Mouse (Mus musculus): Measurements from ENCODE around the gene Rps27. TPM values are rescaled to one million over a fixed set of nuclear protein-coding genes. Genes with fewer than 3 reads are reported as not detected.
"Not testable (repeated sequence)": the region's sequence is repeated elsewhere in the genome, so short reads cannot be mapped to it uniquely, and the experiment has no call there.

Gene Rps27
- polyA plus RNA-seq (2012; rRNA removed) = 2,294 and 2,765 TPM in 2 replicates

GRCm38 (mm10) chr3:90213377-90213866 lies at the start of gene Rps27, which contains the start of gene Rab13:
Rps27 (minus strand) TSS chr3:90213651.
Rab13 (plus strand) TSS chr3:90213695.
- WGBS = under 1% methylated on average over 42 of the region's 42 CpGs
- DNase-seq (ENCODE audit: low read depth, low spot score) = peak; percentile 74

GRCm38 (mm10) chr3:90258521-90258920 lies 45.1 kb upstream of the Rps27 start:
- DNase-seq (ENCODE audit: low read depth, low spot score) = no peak
- WGBS = 37% methylated on average over 4 of the region's 4 CpGs

GRCm38 (mm10) chr3:90256731-90257530 lies 43.5 kb upstream of the Rps27 start:
- no peak for DNase-seq (ENCODE audit: low read depth, low spot score)
- 89% methylated on average over 19 of the region's 19 CpGs for WGBS

GRCm38 (mm10) chr3:90255784-90256353 lies 42.4 kb upstream of the Rps27 start:
- DNase-seq (ENCODE audit: low read depth, low spot score) = no peak
- 89% methylated on average over 14 of the region's 14 CpGs for WGBS

GRCm38 (mm10) chr3:90255194-90255565 lies 41.7 kb upstream of the Rps27 start:
- no peak for DNase-seq (ENCODE audit: low read depth, low spot score)
- 2% methylated on average over 2 of the region's 2 CpGs for WGBS

- DNase-seq (ENCODE audit: low read depth, low spot score) = no peak
- under 1% methylated on average over 40 of the region's 41 CpGs for WGBS
These were observed 41.2 kb upstream of the Rps27 start for GRCm38 (mm10) chr3:90254419-90255193.

- WGBS = under 1% methylated on average over 40 of the region's 40 CpGs
- DNase-seq (ENCODE audit: low read depth, low spot score) = peak; percentile 94
These were observed 40.4 kb upstream of the Rps27 start, which contains the start of gene Crtc2 for GRCm38 (mm10) chr3:90253653-90254418. Crtc2 (plus strand) TSS chr3:90254163.

GRCm38 (mm10) chr3:90253174-90253573 lies 39.7 kb upstream of the Rps27 start:
- WGBS = 70% methylated on average over 1 of the region's 1 CpGs
- DNase-seq (ENCODE audit: low read depth, low spot score) = not testable (repeated sequence)

GRCm38 (mm10) chr3:90252659-90253058 lies 39.2 kb upstream of the Rps27 start:
- WGBS = 77% methylated on average over 2 of the region's 2 CpGs
- not testable (repeated sequence) for DNase-seq (ENCODE audit: low read depth, low spot score)

- WGBS = 92% methylated on average over 9 of the region's 12 CpGs
- not testable (repeated sequence) for DNase-seq (ENCODE audit: low read depth, low spot score)
These were observed 38.3 kb upstream of the Rps27 start for GRCm38 (mm10) chr3:90251731-90252226.

GRCm38 (mm10) chr3:90250791-90251190 lies 37.3 kb upstream of the Rps27 start:
- 78% methylated on average over 6 of the region's 6 CpGs for WGBS
- no peak for DNase-seq (ENCODE audit: low read depth, low spot score)

- DNase-seq (ENCODE audit: low read depth, low spot score) = no peak
- 3% methylated on average over 10 of the region's 10 CpGs for WGBS
These were observed 35.3 kb upstream of the Rps27 start for GRCm38 (mm10) chr3:90248746-90249100.

GRCm38 (mm10) chr3:90247960-90248745 lies 34.7 kb upstream of the Rps27 start, which contains the start of gene Slc39a1:
Slc39a1 (plus strand) TSS chr3:90248172.
- peak; percentile 90 for DNase-seq (ENCODE audit: low read depth, low spot score)
- WGBS = under 1% methylated on average over 44 of the region's 44 CpGs

- WGBS = 0% methylated on average over 3 of the region's 3 CpGs
- DNase-seq (ENCODE audit: low read depth, low spot score) = no peak
These were observed 34.1 kb upstream of the Rps27 start for GRCm38 (mm10) chr3:90247630-90247959.

- 43% methylated on average over 2 of the region's 2 CpGs for WGBS
These were observed 32.0 kb upstream of the Rps27 start for GRCm38 (mm10) chr3:90245406-90245805.

GRCm38 (mm10) chr3:90242984-90243775 lies 29.7 kb upstream of the Rps27 start, which contains the start of gene Creb3l4:
Creb3l4 (minus strand) TSS chr3:90243512.
- 10% methylated on average over 19 of the region's 19 CpGs for WGBS
- DNase-seq (ENCODE audit: low read depth, low spot score) = no peak

More at GRCm38 (mm10) chr3:90245406-90245805, 32.0 kb upstream of the Rps27 start:
- DNase-seq (ENCODE audit: low read depth, low spot score) = no peak

GRCm38 (mm10) chr3:90241669-90242358 lies 28.4 kb upstream of the Rps27 start:
- WGBS = 73% methylated on average over 10 of the region's 10 CpGs

More at GRCm38 (mm10) chr3:90241669-90242358, 28.4 kb upstream of the Rps27 start:
- no peak for DNase-seq (ENCODE audit: low read depth, low spot score)

Data from large intestine, adult 2 months (tissue).